Mouse (Mus musculus): ENCODE data around the gene Psmb3. TPM values are rescaled to one million over a fixed set of nuclear protein-coding genes. Genes with fewer than 3 reads are reported as not detected.

Gene Psmb3
- total RNA-seq, 2 experiments from 2014 or later, result 141 to 159 TPM

- DNase-seq, result peak; percentile 43
- TF ChIP-seq CTCF (IDR thresholded peaks at IDR 0.05), result no peak
- Histone ChIP-seq H3K4me3 (no peak overlapping the region), H3K27ac (peak overlapping the region; percentile 59)
- intact Hi-C loops (cut with DNase I), result no loop called here
Measured at GRCm38 (mm10) chr11:97740190-97740589, 37.0 kb downstream of the Psmb3 start.

- no peak overlapping the region for H3K4me3 ChIP-seq
Measured at GRCm38 (mm10) chr11:97742157-97742556, 39.0 kb downstream of the Psmb3 start.

DNA sequence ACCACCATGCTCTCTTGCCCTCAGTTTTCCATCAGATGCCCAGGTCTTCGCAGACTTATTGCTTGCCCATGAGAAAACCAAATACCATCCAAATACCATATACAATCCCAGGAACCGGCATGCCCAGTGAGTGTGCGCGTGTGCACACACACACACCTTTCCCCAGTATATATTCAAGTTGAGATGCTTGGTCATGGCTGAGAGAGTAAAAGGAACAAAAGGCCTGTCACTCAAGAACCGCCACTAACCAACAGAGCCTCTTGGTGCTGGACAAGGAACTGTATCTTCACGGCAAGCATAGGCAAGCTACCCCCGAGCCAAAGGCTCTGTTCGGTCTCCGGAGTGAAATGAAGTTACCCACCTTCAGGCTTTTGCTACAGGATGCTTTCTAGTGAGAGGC, 39.4 kb downstream of the Psmb3 start:
- intact Hi-C loops (cut with DNase I), result no loop called here
- TF ChIP-seq CTCF (IDR thresholded peaks at IDR 0.05), result no peak
- peak overlapping the region; percentile 97 for H3K4me3 ChIP-seq
- no peak for DNase-seq
- peak overlapping the region; percentile 93; the same call in 1 of the 2 replicates for H3K27ac ChIP-seq

More at GRCm38 (mm10) chr11:97742157-97742556, 39.0 kb downstream of the Psmb3 start:
- TF ChIP-seq CTCF (IDR thresholded peaks at IDR 0.05), result no peak
- no peak for DNase-seq
- intact Hi-C loops (cut with DNase I), result no loop called here
- 0 out of 2 replicates have a peak overlapping the region, but pooled peaks have one; percentile 4 for H3K27ac ChIP-seq

DNA sequence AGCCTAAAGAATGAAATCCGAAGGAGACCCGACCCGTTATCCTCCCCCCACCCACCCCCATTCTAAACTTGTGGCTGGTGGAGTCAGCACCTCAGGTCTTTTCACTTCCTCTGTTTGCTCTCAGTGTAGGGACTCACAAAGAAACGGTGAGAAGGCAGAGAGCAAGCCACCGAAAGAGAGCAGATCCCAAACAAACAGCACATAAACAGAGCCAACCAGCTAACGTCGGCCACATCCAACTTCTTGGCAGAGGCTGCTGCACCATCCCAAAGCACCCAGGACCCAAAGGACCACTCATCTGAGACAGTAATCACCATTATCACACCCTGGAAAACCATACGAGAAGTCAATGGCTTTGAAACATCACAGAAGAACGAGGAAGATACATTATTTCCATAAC, 40.2 kb downstream of the Psmb3 start:
- TF ChIP-seq CTCF (IDR thresholded peaks at IDR 0.05), result no peak
- Histone ChIP-seq H3K4me3 (peak overlapping the region; percentile 97), H3K27ac (peak overlapping the region; percentile 93)
- intact Hi-C loops (cut with DNase I), result no loop called here
- DNase-seq, result no peak

DNA sequence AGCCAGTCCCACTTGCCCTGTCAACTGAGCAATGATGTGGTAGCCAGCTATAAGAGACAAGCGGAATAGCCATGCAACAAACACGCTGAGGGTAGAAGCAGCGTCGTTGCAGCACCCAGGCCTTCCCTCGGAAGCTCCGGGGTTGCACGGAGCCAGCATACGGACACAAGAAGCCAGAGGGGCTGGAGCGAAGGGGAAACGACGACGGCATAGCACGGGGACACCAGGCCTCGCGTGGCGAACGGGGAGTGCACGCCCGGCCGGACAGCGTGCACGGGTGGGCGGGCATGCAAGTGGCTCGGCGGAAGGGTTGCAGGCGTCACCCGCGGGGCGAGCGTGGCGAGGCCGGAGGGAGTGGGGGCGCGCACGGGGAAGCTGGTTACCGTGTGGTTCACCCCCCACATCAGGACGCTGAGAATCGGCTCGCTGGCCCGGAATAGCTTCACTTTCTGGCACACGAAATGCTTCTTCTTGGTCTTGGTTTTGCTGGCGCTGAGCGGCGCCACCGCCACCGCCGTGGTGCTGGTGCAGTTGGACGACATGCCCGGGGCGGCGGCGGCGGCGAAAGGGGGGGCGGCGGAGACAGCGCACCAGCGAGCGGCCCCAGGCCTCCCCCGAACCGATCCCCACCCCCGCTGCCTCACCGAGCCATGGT, 41.0 kb downstream of the Psmb3 start, which contains the start of gene Pip4k2b:
Pip4k2b (minus strand) TSS at position 642 of the 655 bp plus-strand sequence.
- peak within 1 kb of the TSS; percentile 97 for H3K4me3 ChIP-seq
- H3K27ac ChIP-seq, result peak within 1 kb of the TSS; percentile 93
- TF ChIP-seq CTCF (IDR thresholded peaks at IDR 0.05), result no peak
- peak; percentile 80 for DNase-seq
- intact Hi-C loops (cut with DNase I), result loop anchor here (2.0 kb wide), 1 partner anchor 41 kb away; the partner anchor contains the start of gene Psmb3

DNA sequence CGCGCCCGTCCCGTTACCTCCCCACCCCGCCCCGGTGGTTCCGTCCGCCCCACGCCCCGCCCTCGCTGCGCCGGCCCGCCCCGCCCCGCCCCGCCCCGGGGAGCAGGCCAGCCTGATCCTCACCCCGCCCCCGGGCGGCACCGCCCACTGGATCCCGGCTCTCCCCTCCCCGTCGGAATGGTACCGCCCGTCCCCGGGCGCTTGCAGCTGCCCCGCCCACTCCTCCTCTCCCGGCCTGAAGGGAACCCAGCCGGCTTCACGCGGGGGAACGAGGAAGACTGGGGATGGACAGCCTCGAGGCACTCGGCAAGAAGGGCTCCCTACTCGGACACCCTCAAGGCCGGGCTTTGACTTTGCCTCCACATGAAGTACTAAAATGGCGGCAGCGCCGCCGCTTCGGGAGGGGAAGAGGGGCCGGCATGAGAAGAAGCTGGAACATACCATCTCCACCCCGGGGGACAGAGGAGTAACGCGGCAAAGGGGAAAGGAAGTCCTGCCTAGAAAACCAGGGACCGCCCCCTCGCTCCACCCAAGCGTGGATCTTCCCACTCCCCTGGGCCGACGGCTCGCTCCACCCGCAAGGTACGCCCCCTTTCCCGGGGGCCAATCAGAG, 41.6 kb downstream of the Psmb3 start:
- TF ChIP-seq CTCF (IDR thresholded peaks at IDR 0.05), result no peak
- peak overlapping the region; percentile 97 for H3K4me3 ChIP-seq
- peak overlapping the region; percentile 93 for H3K27ac ChIP-seq
- DNase-seq, result peak; percentile 98
- intact Hi-C loops (cut with DNase I), result loop anchor here (2.0 kb wide), 1 partner anchor 42 kb away; the partner anchor contains the start of gene Psmb3

- DNase-seq, result no peak
- no peak for TF ChIP-seq CTCF (IDR thresholded peaks at IDR 0.05)
- intact Hi-C loops (cut with DNase I), result loop anchor here (2.0 kb wide), 1 partner anchor 43 kb away; the partner anchor contains the start of gene Psmb3
- Histone ChIP-seq H3K27ac (peak overlapping the region; percentile 93), H3K4me3 (peak overlapping the region; percentile 97)
Measured at GRCm38 (mm10) chr11:97745331-97745721, 42.1 kb downstream of the Psmb3 start.

DNA sequence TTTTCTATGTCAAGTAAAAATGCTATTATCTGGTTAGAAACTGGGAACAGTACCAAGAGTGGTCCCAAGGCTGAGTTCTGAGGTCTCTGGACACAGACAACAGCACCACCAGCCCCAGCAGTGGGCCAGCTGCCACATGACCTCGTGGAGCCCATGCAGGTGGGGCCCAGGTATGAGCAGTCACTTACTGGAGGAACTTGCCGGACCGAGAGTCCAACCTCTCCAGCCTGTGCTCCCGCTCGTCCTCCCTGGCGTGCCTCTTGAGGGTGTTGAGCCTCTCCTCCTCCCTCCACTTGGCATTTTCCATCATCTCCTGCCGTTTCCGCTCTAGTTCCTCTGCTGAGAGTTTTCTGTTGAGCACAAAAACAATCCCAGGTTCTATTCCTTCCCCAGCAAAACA, 44.6 kb downstream of the Psmb3 start:
- no peak for TF ChIP-seq CTCF (IDR thresholded peaks at IDR 0.05)
- Histone ChIP-seq H3K4me3 (no peak overlapping the region), H3K27ac (peak overlapping the region; percentile 74)
- intact Hi-C loops (cut with DNase I), result no loop called here
- peak; percentile 59 for DNase-seq

- H3K27ac ChIP-seq, result peak overlapping the region; percentile 74
- no peak overlapping the region for H3K4me3 ChIP-seq
- intact Hi-C loops (cut with DNase I), result no loop called here
- TF ChIP-seq CTCF (IDR thresholded peaks at IDR 0.05), result no peak
- DNase-seq, result no peak
Measured at GRCm38 (mm10) chr11:97748496-97748895, 45.3 kb downstream of the Psmb3 start.

DNA sequence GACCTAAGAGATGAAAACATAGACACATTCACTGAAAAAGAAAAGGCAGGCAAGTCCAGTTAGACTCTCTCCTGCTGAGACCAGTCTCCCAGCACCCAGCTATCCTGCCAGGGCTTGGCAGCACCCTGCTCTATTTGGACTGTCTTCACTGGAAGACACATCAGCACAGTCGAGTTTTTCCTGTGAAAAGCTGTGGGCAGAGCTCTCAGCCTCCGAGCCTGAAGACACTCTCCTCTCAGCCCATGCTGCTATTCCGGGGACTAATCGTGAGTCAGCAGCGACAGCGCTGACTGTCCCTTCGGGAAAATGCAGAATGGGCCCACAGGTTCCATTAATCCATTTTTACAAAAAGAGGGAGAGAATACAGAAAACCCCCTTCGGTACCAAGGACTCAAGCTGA, 50.1 kb downstream of the Psmb3 start:
- no peak overlapping the region for H3K4me3 ChIP-seq
- no peak for DNase-seq
- no peak overlapping the region for H3K27ac ChIP-seq
- intact Hi-C loops (cut with DNase I), result no loop called here
- TF ChIP-seq CTCF (IDR thresholded peaks at IDR 0.05), result no peak

- intact Hi-C loops (cut with DNase I), result no loop called here
- no peak overlapping the region for H3K4me3 ChIP-seq
- no peak for TF ChIP-seq CTCF (IDR thresholded peaks at IDR 0.05)
- H3K27ac ChIP-seq, result no peak overlapping the region
- no peak for DNase-seq
Measured at GRCm38 (mm10) chr11:97758125-97758524, 54.9 kb downstream of the Psmb3 start.

- H3K27ac ChIP-seq, result no peak overlapping the region
- H3K4me3 ChIP-seq, result no peak overlapping the region
- TF ChIP-seq CTCF (IDR thresholded peaks at IDR 0.05), result no peak
- intact Hi-C loops (cut with DNase I), result no loop called here
- no peak for DNase-seq
Measured at GRCm38 (mm10) chr11:97758942-97759341, 55.7 kb downstream of the Psmb3 start.

DNA sequence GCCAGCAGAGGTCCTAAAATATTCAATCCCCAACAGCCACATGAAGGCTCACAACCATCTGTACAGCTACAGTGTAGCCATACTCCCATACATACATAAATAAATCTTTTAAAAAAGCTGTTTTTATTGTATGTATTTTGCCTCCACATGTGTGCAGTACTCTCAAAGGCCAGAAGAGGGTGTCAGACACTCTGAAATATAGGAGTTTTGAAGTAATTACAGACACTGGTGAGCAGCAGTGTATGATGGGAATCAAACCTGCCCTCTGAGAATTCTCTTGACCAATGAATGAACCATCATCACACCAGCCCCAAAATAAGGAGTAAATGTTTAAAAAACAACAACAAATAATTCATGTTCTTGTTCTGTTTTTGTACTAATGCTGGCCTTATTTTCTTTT, 58.4 kb downstream of the Psmb3 start:
- no peak overlapping the region for H3K27ac ChIP-seq
- no peak for DNase-seq
- H3K4me3 ChIP-seq, result no peak overlapping the region
- intact Hi-C loops (cut with DNase I), result no loop called here
- TF ChIP-seq CTCF (IDR thresholded peaks at IDR 0.05), result peak; percentile 30

Small RNAs within 50 kb of the gene (microRNA-seq; reads per million reads assigned to microRNA genes)
- gene Gm24158 (not detected), gene Mir6927 (not detected), gene Mir8102 (not detected)

Other genes starting within 250 kb of the Psmb3 start
- gene 4933428G20Rik, start 203.1 kb upstream of the Psmb3 start, total RNA-seq (2021), result not detected
- gene Srcin1, start 127.2 kb upstream of the Psmb3 start, total RNA-seq (2021), result 1 to 10 TPM in 1 of 2 experiments, under 1 TPM in 1; 0.61 to 1.2 TPM
- 1 to 10 TPM in 1 of 2 experiments, under 1 TPM in 1; 0.98 to 1.5 TPM for gene Epop, start 73.7 kb upstream of the Psmb3 start, total RNA-seq (2021)
- 10 to 100 TPM; 41.9 to 54.7 TPM for gene Mllt6, start 40.0 kb upstream of the Psmb3 start, total RNA-seq (2021)
- gene Cisd3, start 17.6 kb upstream of the Psmb3 start, total RNA-seq (2021), result 100 to 1,000 TPM in 1 of 2 experiments, 10 to 100 TPM in 1; 96.2 to 111 TPM
- 1 to 10 TPM; 1.7 to 2.9 TPM for gene Pcgf2, start 2.9 kb upstream of the Psmb3 start, total RNA-seq (2021)
- gene Pip4k2b, start 41.3 kb downstream of the Psmb3 start, total RNA-seq (2021), result 10 to 100 TPM; 59.3 to 66.2 TPM
- gene Cwc25, start 63.2 kb downstream of the Psmb3 start, total RNA-seq (2021), result 1 to 10 TPM; 6.2 to 6.5 TPM
- under 1 TPM; 0.39 to 0.56 TPM for gene 1700001P01Rik, start 72.5 kb downstream of the Psmb3 start, total RNA-seq (2021)
- 100 to 1,000 TPM; 385 to 521 TPM for gene Rpl23, start 79.0 kb downstream of the Psmb3 start, total RNA-seq (2021)
- gene Lasp1, start 95.6 kb downstream of the Psmb3 start, total RNA-seq (2021), result 10 to 100 TPM; 10.0 to 16.8 TPM
- gene B230217C12Rik, start 137.4 kb downstream of the Psmb3 start, total RNA-seq (2021), result under 1 TPM; 0.23 to 0.50 TPM
- under 1 TPM; 0.14 to 0.20 TPM for gene Fbxo47, start 180.8 kb downstream of the Psmb3 start, total RNA-seq (2021)

All from gastrocnemius, adult 2 months (tissue).